Comparison of ENCODE assay signal across 18 mouse cellular contexts in genomic region chr12:116449536-116449935, GRCm38 (mm10). TPM values are rescaled to one million over a fixed set of nuclear protein-coding genes. Genes with fewer than 3 reads are reported as not detected.
DNase-seq lines count a peak whose midpoint lies in the region; ATAC-seq lines count a peak whose summit lies in the region.
"Had no signal": no experiment of that assay in that cellular context is flagged by ENCODE, and none has a peak within 500 bp of the region (broad histone marks: within the 10 kb centered on the region; RNA-seq: fewer than 3 reads in every experiment).

No protein-coding gene starts in this region.

- no peaks in the 10 kb centered on the region; the same call in 1 of the 2 replicates for H3K4me1 ChIP-seq in liver, embryonic 16.5 days (ENCODE audit: control insufficient read depth, low read depth, low read length)
- no peaks in the 10 kb centered on the region for H3K4me1 ChIP-seq in midbrain, embryonic 15.5 days
- H3K4me1 ChIP-seq: embryonic facial prominence, embryonic 15.5 days; forebrain, embryonic 10.5 days; heart, embryonic 10.5 days; hindbrain, embryonic 15.5 days; lung, embryonic 15.5 days; midbrain, embryonic 13.5 days had no signal

- WGBS in liver, embryonic 16.5 days (ENCODE audit: insufficient replicate concordance): 92% methylated on average over 2 of the region's 2 CpGs
- 97% methylated on average over 2 of the region's 2 CpGs for WGBS in midbrain, embryonic 15.5 days

- no peak overlapping the region for H3K9ac ChIP-seq in liver, embryonic 16.5 days (ENCODE audit: low read depth, low read length)
- no peak overlapping the region for H3K9ac ChIP-seq in midbrain, embryonic 15.5 days
- H3K9ac ChIP-seq: embryonic facial prominence, embryonic 15.5 days; hindbrain, embryonic 15.5 days; lung, embryonic 15.5 days; midbrain, embryonic 13.5 days had no signal

- no peaks in the 10 kb centered on the region for H3K27me3 ChIP-seq in liver, embryonic 16.5 days (ENCODE audit: control insufficient read depth, insufficient read depth, low read depth, low read length)
- no peaks in the 10 kb centered on the region for H3K27me3 ChIP-seq in midbrain, embryonic 15.5 days (replicated peaks)
- H3K27me3 ChIP-seq: embryonic facial prominence, embryonic 15.5 days; hindbrain, embryonic 15.5 days; lung, embryonic 15.5 days; midbrain, embryonic 13.5 days had no signal

- no peaks in the 10 kb centered on the region for H3K9me3 ChIP-seq in liver, embryonic 16.5 days (replicated peaks; ENCODE audit: control insufficient read depth, low read length)
- H3K9me3 ChIP-seq in midbrain, embryonic 15.5 days: no peaks in the 10 kb centered on the region
- H3K9me3 ChIP-seq: embryonic facial prominence, embryonic 15.5 days; forebrain, embryonic 10.5 days; heart, embryonic 10.5 days; hindbrain, embryonic 15.5 days; lung, embryonic 15.5 days; midbrain, embryonic 13.5 days had no signal

- H3K4me2 ChIP-seq in liver, embryonic 16.5 days (ENCODE audit: low read depth, low read length): no peak overlapping the region
- no peak overlapping the region for H3K4me2 ChIP-seq in midbrain, embryonic 15.5 days
- H3K4me2 ChIP-seq: embryonic facial prominence, embryonic 15.5 days; hindbrain, embryonic 15.5 days; lung, embryonic 15.5 days; midbrain, embryonic 13.5 days had no signal

- H3K27ac ChIP-seq in liver, embryonic 16.5 days (ENCODE audit: low read length): no peak overlapping the region
- no peak overlapping the region for H3K27ac ChIP-seq in midbrain, embryonic 15.5 days
- H3K27ac ChIP-seq: embryonic facial prominence, embryonic 15.5 days; forebrain, embryonic 10.5 days; heart, embryonic 10.5 days; hindbrain, embryonic 15.5 days; lung, embryonic 15.5 days; midbrain, embryonic 13.5 days had no signal

- no peak overlapping the region for H3K4me3 ChIP-seq in liver, embryonic 16.5 days (ENCODE audit: low read depth, low read length)
- no peak overlapping the region for H3K4me3 ChIP-seq in midbrain, embryonic 15.5 days
- H3K4me3 ChIP-seq: embryonic facial prominence, embryonic 15.5 days; forebrain, embryonic 10.5 days; heart, embryonic 10.5 days; hindbrain, embryonic 15.5 days; lung, embryonic 15.5 days; midbrain, embryonic 13.5 days had no signal

- DNase-seq in adipocyte (ENCODE audit: low spot score): peak; percentile 32
- peak; percentile 31 for DNase-seq in kidney, adult 18-20 months
- peak; percentile 56 for DNase-seq in kidney, postnatal 14 days
- DNase-seq in cerebellum, postnatal 25 days: no peak
- DNase-seq in cerebellum, adult 18-20 months: no peak
- DNase-seq in spleen, adult 12 weeks (ENCODE audit: low spot score): no peak
- DNase-seq: cerebellum, adult 9-10 months; gastrocnemius, postnatal 14 days; heart, postnatal 10 days had no signal

- peak; percentile 70 for ATAC-seq in liver, embryonic 16.5 days (ENCODE audit: low read depth)
- no peak for ATAC-seq in midbrain, embryonic 15.5 days (replicated peaks)
- ATAC-seq: midbrain, embryonic 13.5 days had no signal

- H3K36me3 ChIP-seq in liver, embryonic 16.5 days (ENCODE audit: control insufficient read depth, insufficient read depth): peaks cover 65% of the 10 kb centered on the region
- no peaks in the 10 kb centered on the region; the same call in 1 of the 2 replicates for H3K36me3 ChIP-seq in midbrain, embryonic 15.5 days (replicated peaks)
- H3K36me3 ChIP-seq: hindbrain, embryonic 15.5 days had no signal

RNA-seq across cellular contexts. Expression of gene Ptprn2, which starts 36.0 kb away (rescaled TPM):
- polyA plus RNA-seq in liver, embryonic 16.5 days (2015; fragmentation: Nextera tagmentation; extraction: Ambion mirVana): 0.07 TPM in 1 of 2 replicates, not detected in the other
- 17.1 and 22.1 TPM in 2 replicates for polyA plus RNA-seq in midbrain, embryonic 15.5 days (2015; fragmentation: Nextera tagmentation; extraction: Ambion mirVana)
- polyA plus RNA-seq: limb, embryonic 11.5 days had no signal

RNA-seq across cellular contexts. Expression of gene Ncapg2, which starts 44.3 kb away (rescaled TPM):
- 42.9 and 46.0 TPM in 2 replicates for polyA plus RNA-seq in liver, embryonic 16.5 days (2015; fragmentation: Nextera tagmentation; extraction: Ambion mirVana)
- polyA plus RNA-seq in midbrain, embryonic 15.5 days (2015; fragmentation: Nextera tagmentation; extraction: Ambion mirVana): 8.0 TPM in 2 replicates

Comparison
In these comparisons a context has a peak if more than half of its experiments do, and no peak if none do; other contexts are left out.
1. DNase-seq: peak in adipocyte (single experiment), kidney, adult 18-20 months (single experiment) and kidney, postnatal 14 days (single experiment); none in cerebellum, postnatal 25 days (0 of 2), cerebellum, adult 18-20 months (0 of 2) and spleen, adult 12 weeks (single experiment).
2. RNA of gene Ptprn2, which starts 36.0 kb away (polyA plus RNA-seq): 17.1 to 22.1 TPM in midbrain, embryonic 15.5 days; 0.07 TPM in liver, embryonic 16.5 days; every median in the first group is over 10 times any median in the second.